In genomic region chr2:45581549-45581925, GRCm38 (mm10) we compare ENCODE assay signal across 15 mouse cellular contexts.
DNase-seq lines count a peak whose midpoint lies in the region; ATAC-seq and TF ChIP-seq lines count a peak whose summit lies in the region.
"Had no signal": no experiment of that assay in that cellular context is flagged by ENCODE, and none has a peak within 500 bp of the region (broad histone marks: within the 10 kb centered on the region; RNA-seq: fewer than 3 reads in every experiment).

No protein-coding gene starts in this region.

- peaks cover 6% of the 10 kb centered on the region for H3K4me1 ChIP-seq in embryonic facial prominence, embryonic 13.5 days
- peaks cover 7% of the 10 kb centered on the region; the same call in 1 of the 2 replicates for H3K4me1 ChIP-seq in embryonic facial prominence, embryonic 10.5 days
- no peaks in the 10 kb centered on the region for H3K4me1 ChIP-seq in hindbrain, postnatal 0 days (ENCODE audit: insufficient read depth, low read length)
- no peaks in the 10 kb centered on the region for H3K4me1 ChIP-seq in hindbrain, embryonic 10.5 days (replicated peaks)
- no peaks in the 10 kb centered on the region; the same call in 1 of the 2 replicates for H3K4me1 ChIP-seq in lung, embryonic 14.5 days (ENCODE audit: insufficient read depth)
- no peaks in the 10 kb centered on the region for H3K4me1 ChIP-seq in lung, postnatal 0 days (ENCODE audit: insufficient read depth, low read depth, low read length)
- H3K4me1 ChIP-seq: intestine, embryonic 15.5 days; midbrain, embryonic 15.5 days had no signal

- H3K36me3 ChIP-seq in embryonic facial prominence, embryonic 13.5 days, result no peaks in the 10 kb centered on the region
- H3K36me3 ChIP-seq in embryonic facial prominence, embryonic 10.5 days (replicated peaks), result no peaks in the 10 kb centered on the region
- H3K36me3 ChIP-seq in hindbrain, postnatal 0 days (ENCODE audit: insufficient read depth, low read length), result no peaks in the 10 kb centered on the region
- H3K36me3 ChIP-seq in hindbrain, embryonic 10.5 days, result no peaks in the 10 kb centered on the region
- no peaks in the 10 kb centered on the region for H3K36me3 ChIP-seq in lung, embryonic 14.5 days (ENCODE audit: insufficient read depth)
- H3K36me3 ChIP-seq in lung, postnatal 0 days (ENCODE audit: insufficient read depth, low read length), result no peaks in the 10 kb centered on the region
- H3K36me3 ChIP-seq: intestine, embryonic 15.5 days; limb, embryonic 12.5 days; midbrain, embryonic 15.5 days had no signal

- no peaks in the 10 kb centered on the region for H3K27me3 ChIP-seq in embryonic facial prominence, embryonic 13.5 days
- H3K27me3 ChIP-seq in embryonic facial prominence, embryonic 10.5 days (replicated peaks; ENCODE audit: low read depth, poor library complexity, severe bottlenecking), result no peaks in the 10 kb centered on the region
- H3K27me3 ChIP-seq in hindbrain, postnatal 0 days (ENCODE audit: insufficient read depth, low read length), result no peaks in the 10 kb centered on the region
- H3K27me3 ChIP-seq in hindbrain, embryonic 10.5 days (ENCODE audit: insufficient read depth, poor library complexity, severe bottlenecking), result no peaks in the 10 kb centered on the region
- H3K27me3 ChIP-seq in lung, embryonic 14.5 days (ENCODE audit: insufficient read depth, low read length), result no peaks in the 10 kb centered on the region
- no peaks in the 10 kb centered on the region for H3K27me3 ChIP-seq in lung, postnatal 0 days (replicated peaks; ENCODE audit: insufficient read depth, low read length)
- H3K27me3 ChIP-seq: intestine, embryonic 15.5 days; limb, embryonic 12.5 days; midbrain, embryonic 15.5 days had no signal

- peak; percentile 3; the same call in 1 of the 2 replicates for TF ChIP-seq EP300 in lung, postnatal 0 days (IDR thresholded peaks at IDR 0.05)

- no peak for ATAC-seq in embryonic facial prominence, embryonic 13.5 days (ENCODE audit: insufficient number of reproducible peaks, insufficient read depth, low FRiP score, low TSS enrichment, low read depth)
- 0 out of 2 replicates have a peak, but pooled peaks have one; percentile 5 for ATAC-seq in hindbrain, postnatal 0 days
- ATAC-seq in lung, embryonic 14.5 days (ENCODE audit: insufficient read depth), result peak; percentile 68
- ATAC-seq in lung, postnatal 0 days, result peak; percentile 54
- ATAC-seq: forebrain, postnatal 0 days; intestine, embryonic 15.5 days; midbrain, embryonic 15.5 days had no signal

- DNase-seq in embryonic facial prominence, embryonic 10.5 days (ENCODE audit: low spot score), result no peak
- no peak for DNase-seq in hindbrain, postnatal 0 days (ENCODE audit: low spot score)
- DNase-seq in hindbrain, embryonic 10.5 days (ENCODE audit: low spot score), result no peak
- no peak for DNase-seq in lung, embryonic 14.5 days
- DNase-seq in lung, postnatal 25 days (ENCODE audit: low spot score), result no peak
- DNase-seq in lung, postnatal 0 days (ENCODE audit: low spot score), result no peak
- DNase-seq in thymus, adult 18-20 months, result no peak
- DNase-seq: forebrain, postnatal 0 days; right cerebral cortex, postnatal 14 days had no signal

- H3K9ac ChIP-seq in embryonic facial prominence, embryonic 13.5 days, result no peak overlapping the region
- H3K9ac ChIP-seq in hindbrain, postnatal 0 days (replicated peaks; ENCODE audit: low read length), result no peak overlapping the region
- H3K9ac ChIP-seq in lung, embryonic 14.5 days, result no peak overlapping the region
- H3K9ac ChIP-seq in lung, postnatal 0 days (replicated peaks; ENCODE audit: low read depth), result no peak overlapping the region
- H3K9ac ChIP-seq: forebrain, postnatal 0 days; intestine, embryonic 15.5 days; limb, embryonic 12.5 days; midbrain, embryonic 15.5 days had no signal

- H3K27ac ChIP-seq in embryonic facial prominence, embryonic 13.5 days, result 0 out of 2 replicates have a peak overlapping the region, but pooled peaks have one; percentile 11
- H3K27ac ChIP-seq in embryonic facial prominence, embryonic 10.5 days (replicated peaks), result no peak overlapping the region; the same call in 1 of the 2 replicates
- H3K27ac ChIP-seq in hindbrain, postnatal 0 days, result no peak overlapping the region
- H3K27ac ChIP-seq in hindbrain, embryonic 10.5 days, result no peak overlapping the region
- peak overlapping the region; percentile 89 for H3K27ac ChIP-seq in lung, embryonic 14.5 days (ENCODE audit: low read depth)
- peak overlapping the region; percentile 47; the same call in 1 of the 2 replicates for H3K27ac ChIP-seq in lung, postnatal 0 days (ENCODE audit: low read length)
- H3K27ac ChIP-seq: intestine, embryonic 15.5 days; limb, embryonic 12.5 days; macrophage; midbrain, embryonic 15.5 days had no signal

- no peak overlapping the region for H3K4me3 ChIP-seq in embryonic facial prominence, embryonic 13.5 days
- no peak overlapping the region for H3K4me3 ChIP-seq in embryonic facial prominence, embryonic 10.5 days
- H3K4me3 ChIP-seq in hindbrain, postnatal 0 days (ENCODE audit: low read length), result no peak overlapping the region
- H3K4me3 ChIP-seq in hindbrain, embryonic 10.5 days, result no peak overlapping the region
- no peak overlapping the region for H3K4me3 ChIP-seq in lung, embryonic 14.5 days (ENCODE audit: low read depth, low read length)
- H3K4me3 ChIP-seq in lung, postnatal 0 days (ENCODE audit: low read depth, low read length), result no peak overlapping the region
- H3K4me3 ChIP-seq: erythroblast, embryonic 14.5 days; intestine, embryonic 15.5 days; limb, embryonic 12.5 days; midbrain, embryonic 15.5 days had no signal

- 85% methylated on average over 4 of the region's 4 CpGs for WGBS in embryonic facial prominence, embryonic 13.5 days
- WGBS in embryonic facial prominence, embryonic 10.5 days, result 93% methylated on average over 4 of the region's 4 CpGs
- WGBS in hindbrain, postnatal 0 days, result 69% methylated on average over 4 of the region's 4 CpGs
- 92% methylated on average over 4 of the region's 4 CpGs for WGBS in hindbrain, embryonic 10.5 days
- 39% methylated on average over 4 of the region's 4 CpGs for WGBS in lung, embryonic 14.5 days
- WGBS in lung, postnatal 0 days, result 43% methylated on average over 4 of the region's 4 CpGs

- H3K9me3 ChIP-seq in embryonic facial prominence, embryonic 13.5 days, result no peaks in the 10 kb centered on the region
- H3K9me3 ChIP-seq in embryonic facial prominence, embryonic 10.5 days, result no peaks in the 10 kb centered on the region
- H3K9me3 ChIP-seq in hindbrain, postnatal 0 days (ENCODE audit: low read length), result no peaks in the 10 kb centered on the region
- H3K9me3 ChIP-seq in hindbrain, embryonic 10.5 days, result no peaks in the 10 kb centered on the region
- H3K9me3 ChIP-seq in lung, embryonic 14.5 days (ENCODE audit: low read depth, low read length), result no peaks in the 10 kb centered on the region
- H3K9me3 ChIP-seq in lung, postnatal 0 days (ENCODE audit: low read length), result no peaks in the 10 kb centered on the region
- H3K9me3 ChIP-seq: intestine, embryonic 15.5 days; limb, embryonic 12.5 days; midbrain, embryonic 15.5 days had no signal

- H3K4me2 ChIP-seq in embryonic facial prominence, embryonic 13.5 days, result no peak overlapping the region
- no peak overlapping the region for H3K4me2 ChIP-seq in hindbrain, postnatal 0 days (ENCODE audit: low read depth, low read length)
- peak overlapping the region; percentile 31; the same call in 1 of the 2 replicates for H3K4me2 ChIP-seq in lung, embryonic 14.5 days
- H3K4me2 ChIP-seq in lung, postnatal 0 days (replicated peaks; ENCODE audit: low read depth, low read length), result peak overlapping the region; percentile 17; the same call in 1 of the 2 replicates
- H3K4me2 ChIP-seq: intestine, embryonic 15.5 days; limb, embryonic 12.5 days; midbrain, embryonic 15.5 days had no signal

- no peak for TF ChIP-seq CTCF in hindbrain, postnatal 0 days (IDR thresholded peaks at IDR 0.05; ENCODE audit: low read depth)
- no peak for TF ChIP-seq CTCF in lung, embryonic 14.5 days (IDR thresholded peaks at IDR 0.05; ENCODE audit: low read depth)
- TF ChIP-seq CTCF in lung, postnatal 0 days (IDR thresholded peaks at IDR 0.05), result no peak

Comparison
In these comparisons a context has a peak if more than half of its experiments do, and no peak if none do; other contexts are left out.
1. H3K27ac ChIP-seq: peak in embryonic facial prominence, embryonic 13.5 days (single experiment), lung, embryonic 14.5 days (single experiment) and lung, postnatal 0 days (single experiment); none in embryonic facial prominence, embryonic 10.5 days (single experiment), hindbrain, postnatal 0 days (single experiment) and hindbrain, embryonic 10.5 days (single experiment).
2. H3K4me2 ChIP-seq: peak in lung, embryonic 14.5 days (single experiment) and lung, postnatal 0 days (single experiment); none in embryonic facial prominence, embryonic 13.5 days (single experiment) and hindbrain, postnatal 0 days (single experiment).